In the genomic region with DNA sequence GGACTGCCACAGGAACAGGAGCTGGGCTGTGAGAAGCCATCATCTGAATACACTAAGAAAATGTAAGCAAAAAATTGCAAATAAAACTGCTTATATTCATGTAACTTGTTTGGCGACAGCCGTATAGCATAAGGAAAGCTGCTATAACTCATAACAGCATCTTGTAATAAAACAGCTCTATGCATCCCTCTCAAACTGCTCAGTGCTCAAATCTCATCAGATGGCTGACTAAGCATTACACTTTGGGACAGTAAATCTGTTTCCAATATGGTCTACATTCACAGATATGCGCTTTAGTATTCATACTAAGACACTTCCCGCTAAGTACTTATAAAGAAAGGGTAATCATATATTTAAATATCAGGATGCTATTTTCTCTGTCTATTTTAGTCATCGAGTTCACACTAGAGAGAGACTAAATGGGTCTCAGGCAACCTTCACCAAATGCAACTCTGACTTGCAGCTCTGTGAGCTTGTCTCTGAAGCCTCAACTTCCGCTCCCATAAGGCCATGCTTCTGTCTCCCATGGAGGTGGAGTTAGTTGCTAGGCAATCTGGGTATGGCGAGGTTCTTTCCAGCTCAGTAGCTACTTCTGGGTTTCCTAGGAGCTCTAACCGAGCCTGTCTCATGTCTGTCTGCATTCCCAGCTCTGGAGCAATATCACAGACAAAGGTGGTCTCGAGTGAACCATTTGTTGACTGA, we compare ENCODE assay signal across 28 mouse cellular contexts.
A peak's percentile ranks its signal among the peaks of the same experiment; 100 is the strongest.
DNase-seq lines count a peak whose midpoint lies in the region; ATAC-seq and TF ChIP-seq lines count a peak whose summit lies in the region.
"Had no signal": no experiment of that assay in that cellular context is flagged by ENCODE, and none has a peak within 500 bp of the region (broad histone marks: within the 10 kb centered on the region; RNA-seq: fewer than 3 reads in every experiment).

No protein-coding gene starts in this region.

- H3K9ac ChIP-seq in forebrain, postnatal 0 days: no peak overlapping the region
- no peak overlapping the region for H3K9ac ChIP-seq in forebrain, embryonic 15.5 days (replicated peaks)
- H3K9ac ChIP-seq: embryonic facial prominence, embryonic 13.5 days; hindbrain, embryonic 13.5 days; kidney, embryonic 15.5 days; limb, embryonic 15.5 days; liver, embryonic 14.5 days had no signal

- 0 out of 2 replicates have a peak, but pooled peaks cover 5% of the 10 kb centered on the region for H3K4me1 ChIP-seq in forebrain, postnatal 0 days (ENCODE audit: insufficient read depth)
- no peaks in the 10 kb centered on the region for H3K4me1 ChIP-seq in forebrain, embryonic 15.5 days
- peaks cover 2% of the 10 kb centered on the region; the same call in 1 of the 2 replicates for H3K4me1 ChIP-seq in cortical plate, adult 2 months (ENCODE audit: control insufficient read depth, insufficient read depth, low read length)
- H3K4me1 ChIP-seq: embryonic facial prominence, embryonic 13.5 days; kidney, embryonic 15.5 days; limb, embryonic 10.5 days; limb, embryonic 15.5 days had no signal

- peak; percentile 90 for ATAC-seq in forebrain, postnatal 0 days
- no peak; the same call in 1 of the 2 replicates for ATAC-seq in forebrain, embryonic 15.5 days (replicated peaks)
- ATAC-seq: CD4-positive, CD25-positive, alpha-beta regulatory T cell, adult 4 months; midbrain, embryonic 16.5 days had no signal

- TF ChIP-seq CTCF in forebrain, postnatal 0 days (IDR thresholded peaks at IDR 0.05; ENCODE audit: low read depth): no peak
- TF ChIP-seq CTCF in layer of hippocampus, adult 2 months (conservative IDR thresholded peaks at IDR 0.05): no peak
- TF ChIP-seq CTCF in cortical plate, adult 2 months (IDR thresholded peaks at IDR 0.05; ENCODE audit: extremely low read depth, insufficient read depth, low read length): no peak

- DNase-seq in forebrain, postnatal 0 days: peak; percentile 66
- peak in 1 of 2 experiments; percentile 29 for DNase-seq in layer of hippocampus, adult 2 months (ENCODE audit: low spot score in 2 of 2)
- DNase-seq in layer of hippocampus, adult 8-10 months (ENCODE audit: low spot score in 2 of 2): no peak
- DNase-seq in right cerebral cortex, postnatal 4 days: peak; percentile 8
- DNase-seq in right cerebral cortex, adult 2 months (ENCODE audit: low spot score in 2 of 2): no peak
- DNase-seq in liver: no peak
- DNase-seq: adrenal gland, postnatal 14 days; cerebellum, adult 2 months; cerebellum, postnatal 14 days; gastrocnemius, postnatal 10 days; heart, postnatal 14 days; kidney, adult 18-20 months; kidney, postnatal 25 days; lung, adult 2 months; lung, postnatal 10 days; spleen, adult 18-20 months; thymus, postnatal 4 days had no signal

- H3K4me2 ChIP-seq in forebrain, postnatal 0 days (ENCODE audit: low read depth): no peak overlapping the region; the same call in 1 of the 2 replicates
- H3K4me2 ChIP-seq in forebrain, embryonic 15.5 days (replicated peaks): no peak overlapping the region
- H3K4me2 ChIP-seq: embryonic facial prominence, embryonic 13.5 days; hindbrain, embryonic 13.5 days; kidney, embryonic 15.5 days; limb, embryonic 15.5 days had no signal

- TF ChIP-seq POLR2A in cortical plate, adult 2 months (IDR thresholded peaks at IDR 0.05; ENCODE audit: extremely low read depth, insufficient read depth, low read length): 0 out of 2 replicates have a peak, but pooled peaks have one; percentile 12

- WGBS in forebrain, postnatal 0 days: 59% methylated on average over 9 of the region's 9 CpGs
- 71% methylated on average over 9 of the region's 9 CpGs for WGBS in forebrain, embryonic 15.5 days

- H3K27ac ChIP-seq in forebrain, postnatal 0 days (ENCODE audit: low read depth, low read length): peak overlapping the region; percentile 45; the same call in 1 of the 2 replicates
- no peak overlapping the region for H3K27ac ChIP-seq in forebrain, embryonic 15.5 days (replicated peaks)
- H3K27ac ChIP-seq in layer of hippocampus, adult 2 months: peak overlapping the region; percentile 57
- H3K27ac ChIP-seq in cortical plate, adult 2 months (ENCODE audit: insufficient read depth, low read length): no peak overlapping the region
- H3K27ac ChIP-seq: embryonic facial prominence, embryonic 13.5 days; forebrain, embryonic 10.5 days; hindbrain, embryonic 13.5 days; kidney, embryonic 15.5 days; limb, embryonic 10.5 days; limb, embryonic 15.5 days; liver, embryonic 14.5 days had no signal

- no peaks in the 10 kb centered on the region for H3K9me3 ChIP-seq in forebrain, postnatal 0 days (ENCODE audit: low read length)
- no peaks in the 10 kb centered on the region for H3K9me3 ChIP-seq in forebrain, embryonic 15.5 days
- H3K9me3 ChIP-seq: forebrain, embryonic 10.5 days; hindbrain, embryonic 13.5 days; kidney, embryonic 15.5 days; limb, embryonic 10.5 days; limb, embryonic 15.5 days had no signal

- no peak overlapping the region for H3K4me3 ChIP-seq in forebrain, postnatal 0 days (ENCODE audit: low read depth, low read length)
- no peak overlapping the region for H3K4me3 ChIP-seq in forebrain, embryonic 15.5 days
- H3K4me3 ChIP-seq in layer of hippocampus, adult 2 months: no peak overlapping the region
- H3K4me3 ChIP-seq in cortical plate, adult 2 months (ENCODE audit: insufficient read depth, low read length): no peak overlapping the region
- H3K4me3 ChIP-seq: embryonic facial prominence, embryonic 13.5 days; forebrain, embryonic 10.5 days; hindbrain, embryonic 13.5 days; kidney, embryonic 15.5 days; limb, embryonic 10.5 days; limb, embryonic 15.5 days had no signal

- no peaks in the 10 kb centered on the region for H3K27me3 ChIP-seq in forebrain, postnatal 0 days (ENCODE audit: insufficient read depth, low read length)
- H3K27me3 ChIP-seq in forebrain, embryonic 15.5 days: no peaks in the 10 kb centered on the region
- H3K27me3 ChIP-seq: embryonic facial prominence, embryonic 13.5 days; hindbrain, embryonic 13.5 days; kidney, embryonic 15.5 days; limb, embryonic 15.5 days had no signal

- H3K36me3 ChIP-seq in forebrain, postnatal 0 days (ENCODE audit: insufficient read depth): no peaks in the 10 kb centered on the region
- no peaks in the 10 kb centered on the region for H3K36me3 ChIP-seq in forebrain, embryonic 15.5 days
- H3K36me3 ChIP-seq: embryonic facial prominence, embryonic 13.5 days; forebrain, embryonic 10.5 days; hindbrain, embryonic 13.5 days; kidney, embryonic 15.5 days; limb, embryonic 10.5 days; limb, embryonic 15.5 days had no signal

Comparison
In these comparisons a context has a peak if more than half of its experiments do, and no peak if none do; other contexts are left out.
1. DNase-seq: peak in forebrain, postnatal 0 days (single experiment) and right cerebral cortex, postnatal 4 days (single experiment); none in layer of hippocampus, adult 8-10 months (0 of 2), right cerebral cortex, adult 2 months (0 of 2) and liver (single experiment).
2. H3K27ac ChIP-seq: peak in forebrain, postnatal 0 days (single experiment) and layer of hippocampus, adult 2 months (single experiment); none in forebrain, embryonic 15.5 days (single experiment) and cortical plate, adult 2 months (single experiment).